In genomic region chr19:6855225-6856031, GRCm38 (mm10) we compare ENCODE assay signal across 8 mouse cellular contexts. TPM values are rescaled to one million over a fixed set of nuclear protein-coding genes. Genes with fewer than 3 reads are reported as not detected.
DNase-seq lines count a peak whose midpoint lies in the region; ATAC-seq lines count a peak whose summit lies in the region.

No protein-coding gene starts in this region.

- H3K27me3 ChIP-seq in heart, embryonic 11.5 days (ENCODE audit: control insufficient read depth, insufficient read depth, low read length): peaks cover 18% of the 10 kb centered on the region
- H3K27me3 ChIP-seq in limb, embryonic 10.5 days (ENCODE audit: low read depth, poor library complexity, severe bottlenecking): peaks cover 73% of the 10 kb centered on the region
- H3K27me3 ChIP-seq in midbrain, embryonic 14.5 days (ENCODE audit: control insufficient read depth, insufficient read depth, low read length): no peaks in the 10 kb centered on the region

- H3K4me2 ChIP-seq in heart, embryonic 11.5 days: peak overlapping the region; percentile 71
- peak overlapping the region; percentile 40 for H3K4me2 ChIP-seq in midbrain, embryonic 14.5 days (ENCODE audit: low read length)

- H3K27ac ChIP-seq in heart, embryonic 11.5 days (ENCODE audit: low read depth, low read length): no peak overlapping the region
- peak overlapping the region; percentile 70 for H3K27ac ChIP-seq in limb, embryonic 10.5 days
- H3K27ac ChIP-seq in midbrain, embryonic 14.5 days (replicated peaks; ENCODE audit: low read depth, low read length): no peak overlapping the region

- no peak for DNase-seq in frontal cortex, adult 2 months (ENCODE audit: extremely low spot score in 1 of 2, low spot score in 1 of 2)
- DNase-seq in cerebellum, postnatal 25 days: peak; percentile 69 to 80
- peak; percentile 84 for DNase-seq in limb, embryonic 10.5 days (ENCODE audit: low spot score)
- DNase-seq in midbrain, embryonic 14.5 days: peak; percentile 64
- no peak for DNase-seq in right cerebral cortex, adult 18-20 months
- no peak for DNase-seq in right cerebral cortex, postnatal 36 days (ENCODE audit: low spot score in 2 of 2)

- no peaks in the 10 kb centered on the region for H3K36me3 ChIP-seq in heart, embryonic 11.5 days (ENCODE audit: control insufficient read depth, insufficient read depth, low read length)
- H3K36me3 ChIP-seq in limb, embryonic 10.5 days: no peaks in the 10 kb centered on the region
- no peaks in the 10 kb centered on the region for H3K36me3 ChIP-seq in midbrain, embryonic 14.5 days (ENCODE audit: control insufficient read depth, insufficient read depth, low read length)

- WGBS in heart, embryonic 11.5 days (ENCODE audit: insufficient replicate concordance): 7% methylated on average over 38 of the region's 38 CpGs
- WGBS in limb, embryonic 10.5 days: 5% methylated on average over 38 of the region's 38 CpGs
- 6% methylated on average over 38 of the region's 38 CpGs for WGBS in midbrain, embryonic 14.5 days

- H3K9ac ChIP-seq in heart, embryonic 11.5 days (ENCODE audit: low read depth, low read length): peak overlapping the region; percentile 60
- H3K9ac ChIP-seq in midbrain, embryonic 14.5 days (replicated peaks; ENCODE audit: low read length): 0 out of 2 replicates have a peak overlapping the region, but pooled peaks have one; percentile 26

- ATAC-seq in frontal cortex, adult (ENCODE audit: low TSS enrichment): 0 out of 2 replicates have a peak, but pooled peaks have one; percentile 29
- ATAC-seq in heart, embryonic 11.5 days (replicated peaks; ENCODE audit: insufficient number of reproducible peaks, low FRiP score, low TSS enrichment): peak; percentile 47
- peak; percentile 67; the same call in 1 of the 2 replicates for ATAC-seq in midbrain, embryonic 14.5 days (ENCODE audit: low FRiP score, low TSS enrichment)

- peak overlapping the region; percentile 32 for H3K4me3 ChIP-seq in heart, embryonic 11.5 days (ENCODE audit: low read depth, low read length)
- peak overlapping the region; percentile 41 for H3K4me3 ChIP-seq in limb, embryonic 10.5 days
- H3K4me3 ChIP-seq in midbrain, embryonic 14.5 days (replicated peaks; ENCODE audit: low read depth, low read length): no peak overlapping the region

- H3K9me3 ChIP-seq in heart, embryonic 11.5 days (replicated peaks; ENCODE audit: control insufficient read depth, low read length): no peaks in the 10 kb centered on the region
- H3K9me3 ChIP-seq in limb, embryonic 10.5 days (replicated peaks): no peaks in the 10 kb centered on the region
- H3K9me3 ChIP-seq in midbrain, embryonic 14.5 days (ENCODE audit: control insufficient read depth, low read length): no peaks in the 10 kb centered on the region

- peaks cover 9% of the 10 kb centered on the region for H3K4me1 ChIP-seq in heart, embryonic 11.5 days (ENCODE audit: control insufficient read depth, insufficient read depth, low read length)
- H3K4me1 ChIP-seq in limb, embryonic 10.5 days: peaks cover 25% of the 10 kb centered on the region
- H3K4me1 ChIP-seq in midbrain, embryonic 14.5 days (ENCODE audit: control insufficient read depth, insufficient read depth, low read length): 0 out of 2 replicates have a peak, but pooled peaks cover 3% of the 10 kb centered on the region

RNA-seq across cellular contexts. Expression of gene Ccdc88b, which starts 2.6 kb away (rescaled TPM):
- 2.5 and 3.8 TPM in 2 replicates for polyA plus RNA-seq in frontal cortex, adult 2 months (2012; rRNA removed)
- polyA plus RNA-seq in heart, embryonic 11.5 days (2014; fragmentation: Nextera tagmentation; extraction: Ambion mirVana): 0.15 and 0.84 TPM in 2 replicates
- polyA plus RNA-seq in limb, embryonic 10.5 days (2016; fragmentation: Nextera tagmentation; extraction: Ambion mirVana): 0.15 and 0.61 TPM in 2 replicates
- 0.23 and 0.49 TPM in 2 replicates for polyA plus RNA-seq in midbrain, embryonic 14.5 days (2014; fragmentation: Nextera tagmentation; extraction: Ambion mirVana)

RNA-seq across cellular contexts. Expression of gene Rps6ka4, which starts 15.0 kb away (rescaled TPM):
- 34.1 and 36.9 TPM in 2 replicates for polyA plus RNA-seq in frontal cortex, adult 2 months (2012; rRNA removed)
- 11.1 and 11.7 TPM in 2 replicates for polyA plus RNA-seq in heart, embryonic 11.5 days (2014; fragmentation: Nextera tagmentation; extraction: Ambion mirVana)
- polyA plus RNA-seq in limb, embryonic 10.5 days (2016; fragmentation: Nextera tagmentation; extraction: Ambion mirVana): 2.8 and 4.8 TPM in 2 replicates
- 6.0 and 6.8 TPM in 2 replicates for polyA plus RNA-seq in midbrain, embryonic 14.5 days (2014; fragmentation: Nextera tagmentation; extraction: Ambion mirVana)

RNA-seq across cellular contexts. Expression of gene Trmt112, which starts 54.1 kb away (rescaled TPM):
- polyA plus RNA-seq in frontal cortex, adult 2 months (2012; rRNA removed): 89.9 and 99.5 TPM in 2 replicates
- polyA plus RNA-seq in heart, embryonic 11.5 days (2014; fragmentation: Nextera tagmentation; extraction: Ambion mirVana): 91.5 and 97.8 TPM in 2 replicates
- polyA plus RNA-seq in limb, embryonic 10.5 days (2016; fragmentation: Nextera tagmentation; extraction: Ambion mirVana): 157 and 168 TPM in 2 replicates
- 115 and 140 TPM in 2 replicates for polyA plus RNA-seq in midbrain, embryonic 14.5 days (2014; fragmentation: Nextera tagmentation; extraction: Ambion mirVana)

RNA-seq across cellular contexts. Expression of gene Prdx5, which starts 54.5 kb away (rescaled TPM):
- polyA plus RNA-seq in frontal cortex, adult 2 months (2012; rRNA removed): 322 and 340 TPM in 2 replicates
- polyA plus RNA-seq in heart, embryonic 11.5 days (2014; fragmentation: Nextera tagmentation; extraction: Ambion mirVana): 143 and 150 TPM in 2 replicates
- 122 and 131 TPM in 2 replicates for polyA plus RNA-seq in limb, embryonic 10.5 days (2016; fragmentation: Nextera tagmentation; extraction: Ambion mirVana)
- 215 and 328 TPM in 2 replicates for polyA plus RNA-seq in midbrain, embryonic 14.5 days (2014; fragmentation: Nextera tagmentation; extraction: Ambion mirVana)

Comparison
In these comparisons a context has a peak if more than half of its experiments do, and no peak if none do; other contexts are left out.
1. DNase-seq: peak in cerebellum, postnatal 25 days (2 of 2), limb, embryonic 10.5 days (single experiment) and midbrain, embryonic 14.5 days (single experiment); none in frontal cortex, adult 2 months (0 of 2), right cerebral cortex, adult 18-20 months (single experiment) and right cerebral cortex, postnatal 36 days (0 of 2).
2. Peak in every context shown above with its lines, with median percentiles within 50 percentile points of each other: ATAC-seq.